ENCODE assay signal across 12 mouse cellular contexts in genomic region chr2:109365962-109366361, GRCm38 (mm10).
"Had no signal": no experiment of that assay in that cellular context is flagged by ENCODE, and none has a peak within 500 bp of the region (broad histone marks: within the 10 kb centered on the region; RNA-seq: fewer than 3 reads in every experiment).

No protein-coding gene starts in this region.

- H3K9me3 ChIP-seq: midbrain, embryonic 10.5 days; midbrain, embryonic 12.5 days; midbrain, embryonic 15.5 days; neural tube, embryonic 12.5 days had no signal

- ATAC-seq: midbrain, embryonic 15.5 days had no signal

- H3K4me3 ChIP-seq: midbrain, embryonic 10.5 days; midbrain, embryonic 12.5 days; midbrain, embryonic 15.5 days; neural tube, embryonic 12.5 days had no signal

- DNase-seq: lung, adult 18-20 months; lung, embryonic 14.5 days; lung, postnatal 10 days; lung, postnatal 4 days; right cerebral cortex, postnatal 14 days; thymus, adult 2 months; thymus, postnatal 25 days; thymus, postnatal 4 days had no signal

- H3K27me3 ChIP-seq: midbrain, embryonic 12.5 days; midbrain, embryonic 15.5 days; neural tube, embryonic 12.5 days had no signal

- H3K27ac ChIP-seq: midbrain, embryonic 10.5 days; midbrain, embryonic 12.5 days; midbrain, embryonic 15.5 days; neural tube, embryonic 12.5 days had no signal

- H3K4me1 ChIP-seq: midbrain, embryonic 10.5 days; midbrain, embryonic 12.5 days; midbrain, embryonic 15.5 days; neural tube, embryonic 12.5 days had no signal

- H3K9ac ChIP-seq: lung, embryonic 14.5 days; midbrain, embryonic 12.5 days; midbrain, embryonic 15.5 days; neural tube, embryonic 12.5 days had no signal

- H3K4me2 ChIP-seq: lung, embryonic 14.5 days; midbrain, embryonic 12.5 days; midbrain, embryonic 15.5 days; neural tube, embryonic 12.5 days had no signal

- H3K36me3 ChIP-seq: midbrain, embryonic 10.5 days; midbrain, embryonic 12.5 days; midbrain, embryonic 15.5 days; neural tube, embryonic 12.5 days had no signal
